Mouse (Mus musculus): ENCODE data around the gene Anapc2.

Anapc2 gene

GRCm38 (mm10) chr2:25303931-25304656, 31.8 kb downstream of the Anapc2 start:
- DNase-seq (ENCODE audit: low spot score) = no peak

GRCm38 (mm10) chr2:25304657-25305541, 32.6 kb downstream of the Anapc2 start:
- no peak for DNase-seq (ENCODE audit: low spot score)

- DNase-seq (ENCODE audit: low spot score) = no peak
Observed at GRCm38 (mm10) chr2:25305587-25306359, 33.5 kb downstream of the Anapc2 start.

- DNase-seq (ENCODE audit: low spot score) = no peak
Observed at GRCm38 (mm10) chr2:25310180-25310579, 37.9 kb downstream of the Anapc2 start.

- no peak for DNase-seq (ENCODE audit: low spot score)
Observed at GRCm38 (mm10) chr2:25310969-25311368, 38.7 kb downstream of the Anapc2 start.

GRCm38 (mm10) chr2:25311491-25311891, 39.2 kb downstream of the Anapc2 start:
- no peak for DNase-seq (ENCODE audit: low spot score)

- DNase-seq (ENCODE audit: low spot score) = no peak
Observed at GRCm38 (mm10) chr2:25318119-25318966, 46.1 kb downstream of the Anapc2 start.

GRCm38 (mm10) chr2:25318971-25319773, 46.9 kb downstream of the Anapc2 start, which contains the start of gene Grin1:
TSS of gene Grin1 (minus strand) at chr2:25319187.
- DNase-seq (ENCODE audit: low spot score) = peak; percentile 17

GRCm38 (mm10) chr2:25320084-25320483, 47.8 kb downstream of the Anapc2 start:
- DNase-seq (ENCODE audit: low spot score) = no peak

GRCm38 (mm10) chr2:25326036-25326435, 53.8 kb downstream of the Anapc2 start:
- DNase-seq (ENCODE audit: low spot score) = no peak

- DNase-seq (ENCODE audit: low spot score) = no peak
Observed at GRCm38 (mm10) chr2:25328440-25328839, 56.2 kb downstream of the Anapc2 start.

- DNase-seq (ENCODE audit: low spot score) = no peak
Observed at GRCm38 (mm10) chr2:25331470-25331869, 59.2 kb downstream of the Anapc2 start.

- DNase-seq (ENCODE audit: low spot score) = peak; percentile 100
Observed at GRCm38 (mm10) chr2:25332286-25333160, 60.2 kb downstream of the Anapc2 start, which contains the start of gene Man1b1. TSS of gene Man1b1 (plus strand) at chr2:25332338.

- no peak for DNase-seq (ENCODE audit: low spot score)
Observed at GRCm38 (mm10) chr2:25333569-25333968, 61.3 kb downstream of the Anapc2 start.
